Mouse (Mus musculus) B cell, adult 2 months (primary cell): ENCODE data around the gene Larp1.

Source experiments
- DNase-seq, 2 experiments: peaks; one replicate each; pipeline ENCODE4 v3.0.0; 2022

The Larp1 gene

DNA sequence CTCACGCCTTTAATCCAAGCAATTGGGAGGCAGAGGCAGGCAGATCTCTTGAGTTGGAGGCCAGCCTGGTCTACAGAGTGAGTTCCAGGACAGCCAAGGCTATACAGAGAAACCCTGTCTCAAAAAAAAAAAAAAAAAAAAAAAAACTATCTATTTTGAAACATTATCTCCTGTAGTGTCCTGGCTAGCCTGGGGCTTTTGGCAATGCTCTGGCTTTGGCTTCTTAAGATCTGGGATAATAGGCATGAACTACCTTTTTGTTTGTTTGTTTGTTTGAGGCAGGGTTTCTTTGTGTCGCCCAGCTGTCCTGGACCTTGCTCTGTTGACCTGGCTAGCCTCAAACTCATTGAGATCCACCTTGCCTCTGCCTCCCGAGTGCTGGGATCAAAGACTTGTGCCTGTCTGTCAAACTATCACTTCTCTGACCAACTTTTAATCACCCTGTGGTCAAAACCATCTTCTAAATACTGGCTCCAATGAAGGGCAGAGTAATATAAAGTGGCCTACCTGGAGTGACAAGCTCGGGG is 92.4 kb downstream of the Larp1 start:
- no peak for DNase-seq

DNA sequence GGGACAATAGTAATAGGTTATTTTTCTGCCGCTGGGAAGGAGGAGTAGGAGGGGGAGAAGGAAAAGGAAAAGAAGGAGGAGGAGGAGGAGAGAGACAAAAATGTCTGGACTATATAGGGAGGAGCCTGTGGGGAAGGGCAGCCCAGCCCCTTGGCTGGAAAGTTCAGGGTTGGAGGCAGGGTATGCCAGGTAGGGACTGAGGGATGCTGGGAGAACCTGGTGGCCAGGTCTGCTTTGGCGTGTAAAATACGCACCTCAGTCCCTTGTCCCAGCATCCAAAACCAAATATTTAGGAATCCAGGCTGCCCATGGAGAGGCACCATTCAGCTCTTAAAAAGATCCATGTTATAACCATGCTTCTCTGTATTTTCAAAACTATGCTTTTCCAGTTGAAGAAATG is 93.3 kb downstream of the Larp1 start:
- DNase-seq: no peak

DNA sequence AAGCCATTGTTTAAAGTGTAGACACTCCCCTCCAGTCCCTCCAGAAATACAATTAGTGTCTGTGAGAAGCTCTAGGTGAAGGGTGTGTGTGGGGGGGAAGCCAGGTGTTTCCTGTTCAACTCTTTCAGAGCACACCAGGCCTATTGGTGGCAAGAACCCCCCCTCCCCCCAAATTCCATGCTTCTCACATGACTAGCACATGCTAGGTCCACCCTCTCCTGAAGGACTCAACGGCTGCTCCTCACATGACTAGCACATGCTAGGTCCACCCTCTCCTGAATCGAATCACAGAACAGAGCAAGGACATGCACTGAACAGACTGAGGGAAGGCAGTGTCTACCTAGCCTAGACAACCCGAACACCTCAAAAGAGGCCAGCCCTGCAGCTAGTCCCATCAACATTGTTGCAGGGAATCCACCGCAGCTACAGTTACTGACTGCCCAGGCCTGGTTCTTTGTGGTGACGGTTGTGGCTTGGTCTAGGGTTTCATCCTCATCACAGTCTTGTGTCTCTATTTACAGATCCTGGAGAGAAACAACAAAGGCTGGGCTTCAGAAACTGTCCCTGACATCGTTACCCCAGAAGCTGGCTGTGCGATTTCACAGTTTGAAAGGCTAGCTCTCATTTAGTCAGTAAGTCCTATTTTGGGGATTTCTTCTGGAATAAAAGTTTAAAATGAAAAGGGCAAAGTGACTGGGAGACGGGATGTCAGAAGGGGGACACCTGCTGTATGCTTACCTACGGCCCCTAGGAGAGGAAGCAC is 93.9 kb downstream of the Larp1 start:
- DNase-seq: peak; percentile 65 to 76

DNA sequence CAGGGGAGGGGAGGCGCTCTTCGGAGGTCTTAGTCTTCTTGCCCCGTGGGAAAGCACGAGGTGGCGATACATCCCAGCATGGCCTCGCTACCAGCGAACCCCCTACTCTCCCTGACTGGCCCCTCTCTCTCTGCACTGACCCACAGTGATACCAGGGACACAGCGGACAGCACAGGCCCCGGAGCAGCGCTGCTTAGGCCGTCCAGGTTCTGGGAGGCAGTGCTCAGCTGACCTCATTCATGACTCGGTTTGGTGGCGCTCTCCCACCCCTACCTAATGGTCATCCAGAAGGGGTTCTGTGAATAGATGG is 94.4 kb downstream of the Larp1 start:
- no peak for DNase-seq

DNA sequence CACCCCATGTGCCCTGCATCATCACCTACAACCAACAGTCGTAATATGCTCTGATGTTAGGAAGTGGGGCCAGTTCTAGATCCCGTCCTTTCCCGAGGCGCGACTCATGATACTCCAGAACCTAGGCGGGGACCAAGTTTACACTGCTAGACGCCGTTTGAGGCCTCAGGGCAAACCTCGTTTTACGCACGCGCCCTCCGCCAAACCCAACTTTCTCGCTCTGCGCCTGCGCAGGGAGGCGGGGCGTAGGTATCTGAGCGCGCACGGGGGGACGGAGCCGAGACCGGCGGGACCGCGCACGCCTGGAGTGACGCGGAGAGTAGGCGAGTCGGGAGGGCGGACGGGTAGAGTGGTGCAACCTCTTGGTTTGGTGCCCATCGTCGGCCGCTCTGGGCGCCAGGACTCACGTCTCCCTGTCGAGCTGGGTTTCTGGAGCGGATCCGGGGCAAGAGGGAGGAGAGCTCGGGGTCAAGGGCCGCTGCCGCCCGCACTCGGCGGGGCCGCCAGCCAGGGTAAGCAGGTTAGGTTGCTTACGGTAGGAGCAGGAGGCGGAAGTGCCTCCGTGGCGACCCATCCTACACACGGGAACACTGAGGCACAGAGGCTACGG is 94.9 kb downstream of the Larp1 start, which contains the start of gene Cnot8:
Cnot8 (plus strand) TSS at position 457 of the 610 bp plus-strand sequence.
- DNase-seq: peak; percentile 99 to 100

DNA sequence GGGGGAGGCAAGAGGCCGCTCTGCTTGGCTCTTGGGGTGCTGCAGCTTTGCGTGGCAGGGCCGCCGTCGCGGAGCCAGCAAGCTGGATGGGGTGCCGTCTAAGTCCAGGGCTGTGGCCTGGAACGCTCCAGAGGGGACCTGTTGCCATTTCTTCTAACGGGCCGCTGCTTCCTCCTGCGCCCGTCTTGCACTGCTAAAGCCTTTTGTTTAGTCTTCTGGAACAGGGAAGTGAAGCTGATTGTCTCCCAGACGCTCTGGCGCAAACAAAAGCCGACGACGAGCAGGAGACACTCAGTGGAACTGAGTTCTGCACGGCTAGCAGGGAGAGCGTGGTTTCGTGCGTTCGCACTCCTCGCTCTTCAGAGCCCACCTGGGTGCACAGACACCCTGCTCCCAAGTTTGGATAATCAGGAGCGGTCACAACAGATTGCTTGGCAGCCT is 95.5 kb downstream of the Larp1 start:
- peak in 1 of 2 experiments; percentile 61 for DNase-seq

DNA sequence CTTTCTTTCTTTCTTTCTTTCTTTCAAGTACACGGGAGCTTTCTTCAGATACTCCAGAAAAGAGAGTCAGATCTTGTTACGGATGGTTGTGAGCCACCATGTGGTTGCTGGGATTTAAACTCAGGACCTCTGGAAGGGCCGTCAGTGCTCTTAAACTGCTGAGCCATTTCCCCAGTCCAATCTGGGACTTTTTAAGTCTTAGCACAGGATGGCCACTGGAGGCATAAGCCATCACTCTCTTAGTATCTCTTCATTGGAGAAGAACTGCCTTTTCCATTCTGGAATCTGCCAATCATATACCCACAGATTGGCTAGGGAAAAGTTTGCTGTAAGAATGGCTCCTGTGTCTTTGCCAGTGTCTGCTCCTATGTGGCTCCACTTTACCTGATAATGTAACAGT is 98.1 kb downstream of the Larp1 start:
- DNase-seq: no peak

DNA sequence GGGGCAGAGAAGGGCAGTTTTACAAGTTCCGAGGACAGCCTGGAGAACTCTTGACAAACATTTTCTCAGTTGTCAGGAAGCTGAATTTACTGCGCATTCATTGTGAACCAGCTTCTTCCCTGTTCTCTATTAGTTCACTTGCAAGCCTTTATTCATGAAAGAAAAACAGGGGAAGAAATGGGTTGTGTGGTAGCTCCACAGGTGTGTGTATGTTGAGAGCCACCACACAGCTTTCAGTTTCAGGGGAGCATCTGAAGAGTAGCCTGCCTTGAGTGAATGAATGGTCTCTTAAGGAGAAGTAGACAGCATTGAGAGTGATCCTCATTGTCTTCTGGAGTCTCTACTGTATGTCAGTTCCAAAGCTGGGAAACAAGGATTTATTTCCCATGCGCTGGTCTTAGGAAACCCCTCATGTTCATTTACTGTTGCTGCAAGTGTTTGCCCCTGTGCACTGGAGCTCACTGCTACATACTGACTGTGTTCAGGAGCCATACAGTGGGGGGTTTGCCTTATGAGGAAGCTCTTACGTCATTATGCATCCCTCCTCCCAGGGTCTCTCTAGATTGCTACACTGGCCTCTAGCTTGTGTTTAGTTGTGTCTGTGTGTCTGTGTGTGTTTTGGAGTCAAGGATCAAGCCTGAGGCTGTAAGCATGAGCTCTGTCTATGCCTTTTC is 98.9 kb downstream of the Larp1 start:
- DNase-seq: no peak
